Mouse (Mus musculus) megakaryocyte, adult 5-6 weeks (primary cell): ENCODE measurements around the gene Pax5. TPM values are rescaled to one million over a fixed set of nuclear protein-coding genes. Genes with fewer than 3 reads are reported as not detected.

Experiments used
- ATAC-seq: 2 replicates; pipeline ENCODE4 v1.8.0; 2016; ENCODE audit warnings: mild to moderate bottlenecking, inconsistent platforms; ENCODE audit not compliant: poor library complexity, severe bottlenecking
- total RNA-seq, 2 experiments: library from RNA; stranded (forward) in 1 of 2; stranded (reverse) in 1 of 2; fragments of 153-499, 151-499 nt in 1 of 2; fragments of 221-1000, 200-1000 nt in 1 of 2; gene quantifications; 2 replicates each; pipeline versions ENCODE4 v1.2.3 to v1.2.4; 2015 to 2017

Gene Pax5
- total RNA-seq, 2 experiments from 2014 or later, result 0.04 TPM; not detected in 1

- ATAC-seq, result no peak
Observed at GRCm38 (mm10) chr4:44495836-44496235, 214.5 kb downstream of the Pax5 start.

DNA sequence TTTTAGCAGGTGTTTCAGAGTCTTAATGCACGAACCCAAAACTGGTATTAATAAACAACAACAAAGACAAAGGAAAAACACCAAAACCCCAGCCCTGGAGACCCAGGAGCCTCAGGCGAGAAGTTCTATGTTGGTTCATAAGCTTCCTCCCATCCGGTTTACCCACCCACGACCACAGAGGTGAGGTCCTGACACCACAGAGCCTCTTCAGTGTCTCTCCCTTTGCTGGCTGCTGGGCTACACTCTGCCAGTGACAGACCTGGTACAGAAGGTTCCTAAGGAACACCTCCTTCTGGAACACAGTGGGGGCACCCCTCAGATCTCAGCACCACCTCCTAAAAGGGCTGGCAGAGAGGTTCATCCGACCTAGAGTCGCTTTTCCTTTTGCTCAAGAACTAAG lies 216.5 kb downstream of the Pax5 start:
- ATAC-seq, result no peak

DNA sequence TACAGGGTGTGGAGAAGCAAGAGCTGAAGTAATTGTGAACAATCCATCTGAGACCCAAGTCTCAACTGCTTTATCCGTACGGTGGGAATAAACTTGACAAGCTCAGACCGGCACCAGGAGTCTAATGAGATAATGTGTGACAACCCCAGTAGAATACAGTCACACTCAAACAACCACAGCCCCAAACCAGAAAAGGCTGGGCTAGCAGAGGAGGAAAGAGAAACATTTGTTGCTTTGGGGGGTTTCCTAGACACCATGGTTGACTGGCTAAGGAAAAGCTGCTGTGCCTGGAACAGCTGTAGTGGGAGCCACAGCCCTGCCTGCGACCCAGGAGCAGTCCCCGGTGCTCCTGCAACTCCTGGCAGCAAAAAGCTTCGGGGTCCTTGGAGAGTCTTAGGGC lies 219.4 kb downstream of the Pax5 start:
- no peak for ATAC-seq

DNA sequence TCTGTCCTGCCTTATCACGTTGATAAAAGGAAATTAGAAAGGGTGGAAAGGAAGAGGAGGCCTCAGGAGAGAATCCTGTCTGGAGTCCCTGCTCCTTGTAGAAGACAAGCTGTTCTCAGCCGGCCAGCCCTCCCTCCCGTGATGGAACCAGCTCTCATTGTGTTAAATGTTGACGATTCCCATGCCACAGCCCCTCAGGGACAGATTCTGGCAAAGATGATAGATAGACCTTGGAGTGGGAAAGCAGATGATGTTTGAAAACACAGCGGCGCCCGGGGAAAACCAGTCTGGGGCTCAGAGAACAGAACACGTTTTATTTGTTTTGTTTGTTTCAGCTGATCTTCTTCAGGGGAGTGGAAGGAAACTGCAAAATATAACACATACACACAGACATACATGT lies 221.6 kb downstream of the Pax5 start:
- ATAC-seq, result no peak

GRCm38 (mm10) chr4:44488219-44488618 lies 222.1 kb downstream of the Pax5 start:
- ATAC-seq, result no peak

GRCm38 (mm10) chr4:44482851-44483250 lies 227.4 kb downstream of the Pax5 start:
- ATAC-seq, result no peak

DNA sequence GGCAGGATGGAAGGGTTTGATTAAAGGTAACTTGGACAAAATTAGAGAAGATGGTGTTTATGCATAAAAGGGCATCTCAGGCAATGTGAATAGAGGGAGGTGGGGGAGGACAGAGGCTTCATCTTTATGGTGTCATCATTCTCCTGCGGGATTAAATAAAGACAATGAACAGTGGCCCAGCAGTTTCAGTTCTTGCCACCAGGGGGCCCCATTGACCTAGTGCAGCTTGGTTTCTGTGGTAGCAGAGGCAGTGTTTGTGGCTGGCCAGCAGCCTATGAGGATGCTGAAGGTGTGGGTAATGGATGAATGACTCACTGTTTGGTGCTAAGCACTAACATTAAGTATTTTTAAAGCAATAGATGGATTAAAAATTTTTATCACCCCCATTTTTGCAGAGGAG lies 230.5 kb downstream of the Pax5 start:
- no peak for ATAC-seq

Other genes starting within 250 kb of the Pax5 start
- gene Zcchc7, start 45.4 kb upstream of the Pax5 start, total RNA-seq (2015), result 30.9 and 37.4 TPM in 2 replicates
- gene Zcchc7, start 45.4 kb upstream of the Pax5 start, total RNA-seq (2017), result 107 and 113 TPM in 2 replicates